Mouse (Mus musculus): ENCODE measurements around the gene Rorb. TPM values are rescaled to one million over a fixed set of nuclear protein-coding genes. Genes with fewer than 3 reads are reported as not detected.

Gene Rorb
- total and polyA plus RNA-seq, 3 experiments = not detected

GRCm38 (mm10) chr19:19108596-19109381 is 2.2 kb downstream of the Rorb start:
- Histone ChIP-seq H3K36me3 (replicated peaks in 1 of 2; ENCODE audit: control insufficient read depth in 1 of 2, insufficient read depth in 1 of 2, low read length in 1 of 2) (no peaks in the 10 kb centered on the region), H3K27ac (ENCODE audit: insufficient read depth, low read depth) (no peak overlapping the region), H3K4me3 (replicated peaks in 1 of 3; ENCODE audit: low read depth in 2 of 3, low read length in 2 of 3, poor library complexity in 1 of 3) (no peak overlapping the region), H3K79me2 (replicated peaks; ENCODE audit: control insufficient read depth, extremely low read depth, insufficient read depth, poor library complexity, severe bottlenecking) (no peaks in the 10 kb centered on the region), H3K27me3 (replicated peaks) (no peaks in the 10 kb centered on the region), H3K4me2 (ENCODE audit: insufficient read depth, low read depth, poor library complexity, severe bottlenecking) (peak overlapping the region; percentile 12; the same call in 1 of the 2 replicates), H3K9ac (ENCODE audit: insufficient read depth, low read depth) (no peak overlapping the region), H3K9me3 (replicated peaks; ENCODE audit: low read length) (peaks cover 6% of the 10 kb centered on the region), H3K4me1 (ENCODE audit: control insufficient read depth in 1 of 2, insufficient read depth in 2 of 2) (peaks cover 3 to 11% of the 10 kb centered on the region in 2 experiments; a peak in 3 of 4 replicates)
- dilution Hi-C loops (cut with MboI; ENCODE audit: extremely low pct_ligation_motif_present, extremely low pct_unique_long_range_greater_than_20kb, low sequenced_read_pairs) = no loop called here
- no peak for DNase-seq (ENCODE audit: extremely low read depth)
- TF ChIP-seq CHD2 (IDR thresholded peaks at IDR 0.05; ENCODE audit: low read length) (no peak), USF2 (conservative IDR thresholded peaks at IDR 0.05; ENCODE audit: low read depth, low read length) (no peak), BHLHE40 (IDR thresholded peaks at IDR 0.05; ENCODE audit: low read depth, low read length) (peak; percentile 35; the same call in 1 of the 2 replicates)
- in situ Hi-C loops (cut with MboI; ENCODE audit: low pct_ligation_motif_present, low pct_unique_long_range_greater_than_20kb, low sequenced_read_pairs) = no loop called here

GRCm38 (mm10) chr19:19104581-19104980 is 6.4 kb downstream of the Rorb start:
- Histone ChIP-seq H3K9me3 (replicated peaks; ENCODE audit: low read length) (no peaks in the 10 kb centered on the region), H3K4me1 (ENCODE audit: control insufficient read depth in 1 of 2, insufficient read depth in 2 of 2) (peaks cover 0 to 3% of the 10 kb centered on the region in 2 experiments; a peak in 1 of 4 replicates), H3K27me3 (replicated peaks) (no peaks in the 10 kb centered on the region), H3K27ac (ENCODE audit: insufficient read depth, low read depth) (no peak overlapping the region), H3K79me2 (replicated peaks; ENCODE audit: control insufficient read depth, extremely low read depth, insufficient read depth, poor library complexity, severe bottlenecking) (no peaks in the 10 kb centered on the region), H3K4me3 (replicated peaks in 1 of 3; ENCODE audit: low read depth in 2 of 3, low read length in 2 of 3, poor library complexity in 1 of 3) (no peak overlapping the region), H3K4me2 (ENCODE audit: insufficient read depth, low read depth, poor library complexity, severe bottlenecking) (no peak overlapping the region), H3K9ac (ENCODE audit: insufficient read depth, low read depth) (no peak overlapping the region), H3K36me3 (replicated peaks in 1 of 2; ENCODE audit: control insufficient read depth in 1 of 2, insufficient read depth in 1 of 2, low read length in 1 of 2) (no peaks in the 10 kb centered on the region)
- in situ Hi-C loops (cut with MboI; ENCODE audit: low pct_ligation_motif_present, low pct_unique_long_range_greater_than_20kb, low sequenced_read_pairs) = no loop called here
- TF ChIP-seq CHD1 (IDR thresholded peaks at IDR 0.05; ENCODE audit: low read depth, low read length) (no peak), POLR2A (IDR thresholded peaks at IDR 0.05; ENCODE audit: low read depth, low read length) (no peak), TCF12 (IDR thresholded peaks at IDR 0.05; ENCODE audit: low read depth, low read length) (no peak), JUND (conservative IDR thresholded peaks at IDR 0.05; ENCODE audit: low read depth, low read length) (no peak), MXI1 (IDR thresholded peaks at IDR 0.05; ENCODE audit: low read depth, low read length) (no peak), GABPA (IDR thresholded peaks at IDR 0.05; ENCODE audit: insufficient replicate concordance, low read depth, low read length) (no peak), ZNF384 (IDR thresholded peaks at IDR 0.05; ENCODE audit: low read depth, low read length) (no peak), RAD21 (IDR thresholded peaks at IDR 0.05; ENCODE audit: low read depth, low read length) (no peak), EP300 (IDR thresholded peaks at IDR 0.05; ENCODE audit: low read length) (no peak), RCOR1 (conservative IDR thresholded peaks at IDR 0.05; ENCODE audit: low read depth, low read length) (no peak), UBTF (IDR thresholded peaks at IDR 0.05; ENCODE audit: low read depth, low read length) (no peak), KAT2A (IDR thresholded peaks at IDR 0.05; ENCODE audit: insufficient replicate concordance, low read length) (no peak), HCFC1 (IDR thresholded peaks at IDR 0.05; ENCODE audit: low read depth, low read length) (no peak)
- no peak for DNase-seq (ENCODE audit: extremely low read depth)
- dilution Hi-C loops (cut with MboI; ENCODE audit: extremely low pct_ligation_motif_present, extremely low pct_unique_long_range_greater_than_20kb, low sequenced_read_pairs) = no loop called here

All from CH12.LX (cell line).